Mouse (Mus musculus) liver, adult 2 months (tissue): Measurements from ENCODE around the gene Glb1l. TPM values are rescaled to one million over a fixed set of nuclear protein-coding genes. Genes with fewer than 3 reads are reported as not detected.

Experiments used
- DNase-seq: peaks from one replicate; pipeline ENCODE4 v3.0.0-alpha.2; 2011; ENCODE audit warnings: low read depth, low spot score; ENCODE audit errors: extremely low read depth
- H3K27ac ChIP-seq: fragments of 200-500 bp; replicated peaks from 2 replicates; pipeline ENCODE4 v1.5.1; 2012; ENCODE audit warnings: low read depth, mild to moderate bottlenecking, control low read depth, inconsistent platforms, low read length; ENCODE audit not compliant: insufficient read depth
- H3K27me3 ChIP-seq: fragments of 200-500 bp; 2 replicates; pipeline ENCODE4 v1.6.1; 2012; ENCODE audit warnings: mild to moderate bottlenecking, moderate library complexity, low read length, inconsistent platforms; ENCODE audit not compliant: control insufficient read depth, insufficient read depth
- H3K36me3 ChIP-seq: fragments of 200-500 bp; 2 replicates; pipeline ENCODE4 v1.6.1; 2012; ENCODE audit warnings: low read length, inconsistent platforms; ENCODE audit not compliant: control insufficient read depth, insufficient read depth
- H3K4me1 ChIP-seq: fragments of 200-500 bp; 2 replicates; pipeline ENCODE4 v1.6.1; 2011; ENCODE audit warnings: low read length; ENCODE audit not compliant: control insufficient read depth, insufficient read depth
- H3K4me3 ChIP-seq: fragments of 200-500 bp; 2 replicates; pipeline ENCODE4 v1.5.1; 2011; ENCODE audit warnings: low read depth, mild to moderate bottlenecking, control low read depth, low read length, moderate library complexity; ENCODE audit not compliant: insufficient read depth
- H3K79me2 ChIP-seq: fragments of 200-500 bp; 2 replicates; pipeline ENCODE4 v1.6.1; 2012; ENCODE audit warnings: inconsistent platforms, mild to moderate bottlenecking, low read length, moderate library complexity; ENCODE audit not compliant: control insufficient read depth, insufficient read depth
- H3K9ac ChIP-seq: fragments of 200-500 bp; 2 replicates; pipeline ENCODE4 v1.6.1; 2012; ENCODE audit warnings: low read depth, mild to moderate bottlenecking, control low read depth, inconsistent platforms, low read length
- CTCF ChIP-seq: fragments of 200-500 bp; IDR thresholded peaks from 2 replicates; pipeline ENCODE4 v1.5.1; 2011; ENCODE audit warnings: low read depth, low read length, control low read depth
- POLR2A ChIP-seq: fragments of 200-500 bp; IDR thresholded peaks from 2 replicates; pipeline ENCODE4 v1.6.1; 2011; ENCODE audit warnings: low read length, control low read depth; ENCODE audit not compliant: insufficient read depth; ENCODE audit errors: extremely low read depth
- WGBS: fragments of 180-500 bp; shearing (Covaris S2); methylation state at CpG from one replicate; pipeline ENCODE4 v1.1.7; 2018; 5-methylcytosine and 5-hydroxymethylcytosine counted together
- polyA plus RNA-seq: library from polyadenylated mRNA; depleted of rRNA; stranded (reverse); fragments of >200 nt; gene quantifications from 2 replicates; pipeline ENCODE4 v1.2.3, GENCODE M21; 2012
- total RNA-seq: library from RNA; depleted of rRNA; stranded (reverse); fragments of >200 nt; gene quantifications from 2 replicates; pipeline ENCODE4 v1.2.3, GENCODE M21; 2014

Gene Glb1l
- total and polyA plus RNA-seq, 2 experiments, result 2.1 to 4.8 TPM

DNA sequence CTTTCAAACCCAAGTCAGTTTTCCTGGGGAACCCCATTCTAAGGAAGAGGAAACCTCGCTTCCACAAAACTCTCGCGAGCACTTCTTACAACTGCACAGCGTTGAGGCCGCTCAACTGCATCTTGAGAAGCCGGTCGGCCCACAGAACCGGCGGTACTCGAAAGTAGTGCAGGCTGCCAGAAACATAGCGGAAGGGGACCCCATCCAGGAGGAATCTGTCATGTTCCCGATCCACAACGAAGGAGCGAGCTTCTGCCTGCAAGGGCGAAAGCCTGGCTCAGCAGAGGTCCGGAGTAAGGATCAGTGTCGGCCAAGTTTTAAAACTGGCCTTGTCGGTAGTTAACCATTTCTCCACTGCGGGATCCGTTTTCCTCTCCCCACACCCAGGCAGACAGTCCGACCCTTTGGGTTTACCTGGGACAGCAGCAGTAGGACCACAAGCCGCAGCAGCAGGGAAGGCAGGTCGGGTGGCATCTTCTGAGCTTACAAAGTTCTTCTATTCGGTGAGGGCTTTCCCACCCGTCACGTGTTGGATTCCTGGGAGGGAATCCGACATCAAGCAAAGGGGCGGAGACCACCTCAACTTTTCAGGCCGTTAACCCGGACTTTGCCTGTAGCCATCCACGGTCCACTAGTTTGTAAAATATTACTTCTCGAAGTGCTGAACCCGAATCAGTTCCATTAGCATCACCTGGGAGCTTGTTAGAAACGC lies 1.5 kb downstream of the Glb1l start:
- H3K4me1 ChIP-seq, result peaks cover 23% of the 10 kb centered on the region
- H3K4me3 ChIP-seq, result peak overlapping the region; percentile 44
- DNase-seq, result no peak
- H3K27ac ChIP-seq, result no peak overlapping the region
- WGBS, result 30% methylated on average over 34 of the region's 34 CpGs
- H3K79me2 ChIP-seq, result peaks cover 8% of the 10 kb centered on the region; the same call in 1 of the 2 replicates
- TF ChIP-seq CTCF (no peak), POLR2A (no peak)
- no peaks in the 10 kb centered on the region for H3K27me3 ChIP-seq
- peaks cover 6% of the 10 kb centered on the region; the same call in 1 of the 2 replicates for H3K36me3 ChIP-seq
- peak overlapping the region; percentile 69 for H3K9ac ChIP-seq

DNA sequence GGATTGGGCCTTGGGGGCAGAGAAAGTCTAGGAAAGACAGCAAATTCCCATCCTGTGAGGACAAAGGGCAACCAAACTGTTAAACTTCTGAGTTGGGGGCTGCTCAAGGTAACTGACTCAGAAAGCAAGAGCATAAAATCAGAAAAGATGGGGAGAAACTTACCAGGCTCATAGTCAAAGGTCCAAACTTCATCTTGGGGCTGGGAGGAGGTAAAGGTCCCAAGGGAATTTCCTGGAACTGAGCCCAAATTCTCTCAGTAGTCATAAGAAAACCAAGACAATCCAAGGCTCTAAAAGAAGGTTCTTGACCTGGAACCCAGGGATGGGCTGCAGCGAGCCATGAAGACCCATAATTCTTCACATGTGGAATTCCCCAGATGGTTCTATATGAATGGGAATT lies 9.4 kb downstream of the Glb1l start:
- peaks cover 28% of the 10 kb centered on the region for H3K36me3 ChIP-seq
- no peak for DNase-seq
- H3K79me2 ChIP-seq, result no peaks in the 10 kb centered on the region
- WGBS, result 97% methylated on average over 1 of the region's 1 CpGs
- H3K4me1 ChIP-seq, result no peaks in the 10 kb centered on the region
- H3K9ac ChIP-seq, result no peak overlapping the region
- no peak overlapping the region for H3K27ac ChIP-seq
- no peaks in the 10 kb centered on the region for H3K27me3 ChIP-seq
- H3K4me3 ChIP-seq, result no peak overlapping the region
- no peak for TF ChIP-seq POLR2A
- TF ChIP-seq CTCF, result no peak

DNA sequence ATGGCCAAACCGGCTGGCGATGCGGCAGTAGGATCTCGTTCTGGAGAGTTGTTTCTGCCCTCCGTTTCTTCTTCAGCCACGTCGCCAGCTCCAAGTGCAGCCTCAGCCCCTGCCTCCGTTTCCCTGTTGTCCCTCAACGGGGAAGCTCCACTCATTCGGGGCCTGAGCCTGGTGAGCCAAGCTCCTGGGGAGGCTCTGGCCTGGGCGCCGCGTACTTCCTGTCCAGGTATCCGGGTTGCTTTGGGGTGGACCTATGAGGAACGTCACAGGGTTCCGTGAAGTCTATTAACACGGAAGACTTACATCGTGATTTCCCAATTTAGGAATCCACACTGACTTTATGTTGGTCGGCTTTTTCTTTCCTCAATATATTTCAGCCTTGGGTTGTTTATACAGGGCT lies 18.2 kb downstream of the Glb1l start:
- Histone ChIP-seq H3K4me1 (peaks cover 13% of the 10 kb centered on the region), H3K9ac (peak overlapping the region; percentile 89), H3K36me3 (peaks cover 34% of the 10 kb centered on the region), H3K79me2 (peaks cover 16% of the 10 kb centered on the region; the same call in 1 of the 2 replicates), H3K4me3 (peak overlapping the region; percentile 86), H3K27me3 (no peaks in the 10 kb centered on the region), H3K27ac (peak overlapping the region; percentile 93)
- DNase-seq, result peak; percentile 81
- TF ChIP-seq POLR2A (0 out of 2 replicates have a peak, but pooled peaks have one; percentile 29), CTCF (no peak)
- under 1% methylated on average over 19 of the region's 19 CpGs for WGBS

DNA sequence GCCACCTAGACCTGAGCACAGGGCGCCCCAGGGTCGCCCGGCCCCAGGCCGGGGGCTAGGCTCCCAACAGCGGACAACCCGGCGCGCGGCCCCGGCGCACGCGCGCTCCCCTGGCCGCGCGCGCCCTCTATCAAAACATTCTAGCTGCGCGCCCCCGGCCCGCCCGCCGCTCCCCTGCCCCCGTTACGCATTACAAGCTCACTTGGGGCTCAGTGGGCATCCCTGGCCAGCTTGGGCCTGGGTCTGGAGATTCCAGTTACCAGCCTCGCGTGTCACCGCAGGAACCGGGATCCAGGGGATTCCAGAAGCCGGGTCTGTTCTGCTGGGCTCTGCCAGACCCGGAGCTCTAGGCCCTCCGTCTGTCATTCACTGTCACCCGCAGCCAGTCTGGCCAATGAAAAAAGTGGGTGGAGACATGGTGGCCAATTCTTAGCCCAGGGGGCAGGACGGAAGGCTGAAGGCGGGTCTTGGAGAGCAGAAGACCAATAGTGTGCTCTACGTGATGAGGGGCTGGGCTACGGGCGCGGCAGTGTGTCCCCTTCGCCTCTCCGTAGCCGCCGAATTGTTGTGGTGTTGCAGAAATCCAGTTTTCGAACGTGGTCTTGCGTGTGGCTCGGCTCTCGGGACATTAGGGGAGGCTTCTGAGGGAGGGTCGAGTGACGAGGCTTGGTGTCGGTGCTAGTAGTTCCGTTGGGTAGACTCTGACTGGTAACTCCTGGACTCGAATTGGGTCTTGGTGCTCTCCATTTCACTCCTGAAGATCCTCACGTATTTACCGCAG lies 18.8 kb downstream of the Glb1l start, which contains the start of the genes Ankzf1 and Atg9a:
Gene Ankzf1 (plus strand): TSS at position 530 of the 781 bp plus-strand sequence.
Gene Atg9a (minus strand): TSS at position 575 of the 781 bp plus-strand sequence.
- under 1% methylated on average over 56 of the region's 56 CpGs for WGBS
- TF ChIP-seq CTCF (no peak), POLR2A (peak; percentile 70)
- Histone ChIP-seq H3K4me3 (peak within 1 kb of the TSS; percentile 87), H3K27ac (peak within 1 kb of the TSS; percentile 93), H3K9ac (peak within 1 kb of the TSS; percentile 93), H3K4me1 (peaks cover 13% of the 10 kb centered on the region), H3K27me3 (no peaks in the 10 kb centered on the region), H3K79me2 (peaks cover 16% of the 10 kb centered on the region; the same call in 1 of the 2 replicates), H3K36me3 (peaks cover 30% of the 10 kb centered on the region)
- peak; percentile 97 for DNase-seq

DNA sequence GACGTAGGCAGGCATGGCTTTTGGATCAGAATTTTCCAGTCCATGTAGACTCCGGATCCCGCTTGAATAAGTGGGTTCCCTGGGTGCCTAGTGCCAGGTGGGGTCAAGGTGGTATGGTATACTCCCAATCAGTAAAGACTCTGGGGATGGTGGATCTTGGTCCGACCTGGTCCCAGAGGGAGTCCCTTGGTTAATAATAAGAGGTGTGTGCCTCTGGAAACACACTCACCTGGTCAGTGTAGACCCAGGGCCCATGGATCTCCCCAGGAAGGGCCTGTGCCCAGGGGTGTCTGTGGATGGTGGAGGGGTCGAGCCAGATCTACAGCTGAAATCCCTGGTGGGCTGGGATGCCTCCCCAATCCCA lies 19.4 kb downstream of the Glb1l start:
- WGBS, result 34% methylated on average over 5 of the region's 5 CpGs
- Histone ChIP-seq H3K4me1 (peaks cover 13% of the 10 kb centered on the region), H3K4me3 (peak overlapping the region; percentile 87), H3K27ac (peak overlapping the region; percentile 79), H3K79me2 (peaks cover 16% of the 10 kb centered on the region; the same call in 1 of the 2 replicates), H3K27me3 (no peaks in the 10 kb centered on the region), H3K9ac (peak overlapping the region; percentile 93), H3K36me3 (peaks cover 28% of the 10 kb centered on the region)
- no peak for DNase-seq
- TF ChIP-seq CTCF (no peak), POLR2A (no peak)
